28 mouse cellular contexts compared by ENCODE assay signal in the genomic region with DNA sequence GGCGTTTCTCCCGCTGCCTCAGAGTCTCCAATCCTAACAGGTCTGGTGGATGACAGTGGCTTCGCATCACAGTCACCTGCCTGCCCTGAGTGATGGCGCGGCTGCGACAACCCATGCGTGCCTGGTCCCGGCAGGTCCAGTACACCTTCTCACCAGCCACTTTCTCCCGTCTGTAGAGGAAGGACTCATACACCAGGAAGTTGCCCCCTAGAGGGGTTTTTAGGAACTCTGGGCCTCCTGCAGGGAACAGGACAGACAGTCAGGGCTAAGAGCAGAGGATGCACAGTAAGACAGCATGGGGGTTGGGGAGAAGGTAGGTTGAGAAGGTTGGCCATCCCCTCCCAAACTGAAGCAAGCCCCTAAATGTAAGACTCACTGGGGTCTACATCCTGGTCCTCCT. TPM values are rescaled to one million over a fixed set of nuclear protein-coding genes. Genes with fewer than 3 reads are reported as not detected.
A peak's percentile ranks its signal among the peaks of the same experiment; 100 is the strongest.
DNase-seq lines count a peak whose midpoint lies in the region; ATAC-seq and TF ChIP-seq lines count a peak whose summit lies in the region.
"Had no signal": no experiment of that assay in that cellular context is flagged by ENCODE, and none has a peak within 500 bp of the region (broad histone marks: within the 10 kb centered on the region; RNA-seq: fewer than 3 reads in every experiment).

No protein-coding gene starts in this region.

- ATAC-seq in midbrain, embryonic 11.5 days (ENCODE audit: low FRiP score): no peak
- no peak for ATAC-seq in midbrain, embryonic 15.5 days (replicated peaks)
- ATAC-seq: activated CD4-positive, CD25-positive, alpha-beta regulatory T cell, adult 4 months; forebrain, embryonic 14.5 days; forebrain, embryonic 16.5 days; Patski had no signal

- no peak overlapping the region for H3K4me2 ChIP-seq in midbrain, embryonic 11.5 days
- no peak overlapping the region for H3K4me2 ChIP-seq in midbrain, embryonic 15.5 days
- H3K4me2 ChIP-seq: embryonic facial prominence, embryonic 13.5 days; embryonic facial prominence, embryonic 15.5 days; forebrain, embryonic 12.5 days had no signal

- no peaks in the 10 kb centered on the region for H3K9me3 ChIP-seq in midbrain, embryonic 11.5 days (ENCODE audit: control insufficient read depth, low read length)
- H3K9me3 ChIP-seq in midbrain, embryonic 15.5 days: no peaks in the 10 kb centered on the region
- H3K9me3 ChIP-seq: embryonic facial prominence, embryonic 13.5 days; embryonic facial prominence, embryonic 15.5 days; forebrain, embryonic 12.5 days; G1E had no signal

- no peak overlapping the region for H3K4me3 ChIP-seq in midbrain, embryonic 11.5 days (ENCODE audit: low read depth, low read length)
- no peak overlapping the region for H3K4me3 ChIP-seq in midbrain, embryonic 15.5 days
- peak overlapping the region; percentile 23; the same call in 1 of the 2 replicates for H3K4me3 ChIP-seq in small intestine, adult 2 months (ENCODE audit: low read depth, low read length)
- H3K4me3 ChIP-seq: embryonic facial prominence, embryonic 13.5 days; embryonic facial prominence, embryonic 15.5 days; erythroblast, embryonic 14.5 days; forebrain, embryonic 10.5 days; forebrain, embryonic 12.5 days had no signal

- peaks cover 49% of the 10 kb centered on the region for H3K36me3 ChIP-seq in midbrain, embryonic 11.5 days (ENCODE audit: control insufficient read depth, insufficient read depth, low read length)
- peaks cover 64% of the 10 kb centered on the region for H3K36me3 ChIP-seq in midbrain, embryonic 15.5 days (replicated peaks)
- peaks cover 13% of the 10 kb centered on the region for H3K36me3 ChIP-seq in small intestine, adult 2 months (ENCODE audit: control insufficient read depth, insufficient read depth, low read length)

- WGBS in midbrain, embryonic 11.5 days: 91% methylated on average over 9 of the region's 9 CpGs
- 94% methylated on average over 9 of the region's 9 CpGs for WGBS in midbrain, embryonic 15.5 days
- WGBS in small intestine, adult 2 months: 96% methylated on average over 9 of the region's 9 CpGs

- no peak overlapping the region for H3K9ac ChIP-seq in midbrain, embryonic 11.5 days (ENCODE audit: low read length)
- H3K9ac ChIP-seq in midbrain, embryonic 15.5 days: no peak overlapping the region
- H3K9ac ChIP-seq: embryonic facial prominence, embryonic 13.5 days; embryonic facial prominence, embryonic 15.5 days; forebrain, embryonic 12.5 days had no signal

- no peak for TF ChIP-seq POLR2A in small intestine, adult 2 months (IDR thresholded peaks at IDR 0.05; ENCODE audit: low read depth, low read length)

- TF ChIP-seq CTCF in small intestine, adult 2 months (IDR thresholded peaks at IDR 0.05; ENCODE audit: extremely low read depth, insufficient read length, insufficient replicate concordance, low read depth, low read length): no peak

- no peak overlapping the region for H3K27ac ChIP-seq in midbrain, embryonic 11.5 days (ENCODE audit: low read depth, low read length)
- H3K27ac ChIP-seq in midbrain, embryonic 15.5 days: no peak overlapping the region
- H3K27ac ChIP-seq in small intestine, adult 2 months (ENCODE audit: insufficient read depth, low read depth, low read length): no peak overlapping the region
- H3K27ac ChIP-seq: embryonic facial prominence, embryonic 13.5 days; embryonic facial prominence, embryonic 15.5 days; forebrain, embryonic 10.5 days; forebrain, embryonic 12.5 days had no signal

- H3K4me1 ChIP-seq in midbrain, embryonic 11.5 days (ENCODE audit: control insufficient read depth, insufficient read depth, low read length): no peaks in the 10 kb centered on the region
- H3K4me1 ChIP-seq in midbrain, embryonic 15.5 days: no peaks in the 10 kb centered on the region
- peaks cover 19% of the 10 kb centered on the region; the same call in 1 of the 2 replicates for H3K4me1 ChIP-seq in small intestine, adult 2 months (ENCODE audit: control insufficient read depth, insufficient read depth, insufficient read length, low read length)
- H3K4me1 ChIP-seq: embryonic facial prominence, embryonic 13.5 days; embryonic facial prominence, embryonic 15.5 days; forebrain, embryonic 10.5 days had no signal

- peak; percentile 10 for DNase-seq in midbrain, embryonic 11.5 days (ENCODE audit: low spot score, missing footprints)
- DNase-seq in ES-CJ7 (ENCODE audit: low read depth, low spot score): peak; percentile 58
- DNase-seq in R1 (ENCODE audit: low read depth, low spot score): peak; percentile 63
- DNase-seq in urinary bladder, postnatal 36 days (ENCODE audit: low spot score in 2 of 2): no peak
- no peak for DNase-seq in right cerebral cortex, adult 18-20 months
- DNase-seq in urinary bladder, postnatal 25 days (ENCODE audit: low spot score): no peak
- DNase-seq: adrenal gland, adult 8-10 months; adrenal gland, postnatal 14 days; adrenal gland, postnatal 36 days; cerebellum, adult 11 months; cerebellum, adult 18-20 months; cerebellum, adult 8-10 months; cerebellum, adult 9-11 months; cerebellum, postnatal 14 days; cerebellum, postnatal 36 days; embryo, embryonic 11 days had no signal

- no peaks in the 10 kb centered on the region for H3K27me3 ChIP-seq in midbrain, embryonic 11.5 days (ENCODE audit: control insufficient read depth, insufficient read depth, low read length)
- H3K27me3 ChIP-seq in midbrain, embryonic 15.5 days (replicated peaks): no peaks in the 10 kb centered on the region
- H3K27me3 ChIP-seq in small intestine, adult 2 months (ENCODE audit: control insufficient read depth, insufficient read depth, low read length): no peaks in the 10 kb centered on the region
- H3K27me3 ChIP-seq: embryonic facial prominence, embryonic 13.5 days; embryonic facial prominence, embryonic 15.5 days; forebrain, embryonic 12.5 days; Patski had no signal

RNA-seq across cellular contexts. Expression of a gene that starts 11.2 kb away (rescaled TPM):
- 125 and 142 TPM in 2 replicates for polyA plus RNA-seq in midbrain, embryonic 11.5 days (2014; fragmentation: Nextera tagmentation; extraction: Ambion mirVana)
- polyA plus RNA-seq in midbrain, embryonic 15.5 days (2015; fragmentation: Nextera tagmentation; extraction: Ambion mirVana): 242 and 257 TPM in 2 replicates
- polyA plus RNA-seq in small intestine, adult 2 months (2012; rRNA removed): 16.5 and 34.1 TPM in 2 replicates

RNA-seq across cellular contexts. Expression of a gene that starts 14.6 kb away (rescaled TPM):
- polyA plus RNA-seq in midbrain, embryonic 11.5 days (2014; fragmentation: Nextera tagmentation; extraction: Ambion mirVana): 0.58 and 0.63 TPM in 2 replicates
- 1.4 and 1.5 TPM in 2 replicates for polyA plus RNA-seq in midbrain, embryonic 15.5 days (2015; fragmentation: Nextera tagmentation; extraction: Ambion mirVana)
- polyA plus RNA-seq in small intestine, adult 2 months (2012; rRNA removed): 1.5 and 2.9 TPM in 2 replicates
- polyA plus RNA-seq: erythroblast, embryonic 14.5 days; Patski had no signal

RNA-seq across cellular contexts. Expression of a gene that starts 19.6 kb away (rescaled TPM):
- 29.5 and 30.2 TPM in 2 replicates for polyA plus RNA-seq in midbrain, embryonic 11.5 days (2014; fragmentation: Nextera tagmentation; extraction: Ambion mirVana)
- 70.9 and 72.6 TPM in 2 replicates for polyA plus RNA-seq in midbrain, embryonic 15.5 days (2015; fragmentation: Nextera tagmentation; extraction: Ambion mirVana)
- 112 and 152 TPM in 2 replicates for polyA plus RNA-seq in small intestine, adult 2 months (2012; rRNA removed)

RNA-seq across cellular contexts. Expression of a gene that starts 25.6 kb away (rescaled TPM):
- polyA plus RNA-seq in midbrain, embryonic 11.5 days (2014; fragmentation: Nextera tagmentation; extraction: Ambion mirVana): 20.4 and 20.9 TPM in 2 replicates
- 90.1 and 90.2 TPM in 2 replicates for polyA plus RNA-seq in midbrain, embryonic 15.5 days (2015; fragmentation: Nextera tagmentation; extraction: Ambion mirVana)
- 6.3 and 6.6 TPM in 2 replicates for polyA plus RNA-seq in small intestine, adult 2 months (2012; rRNA removed)
- polyA plus RNA-seq: erythroblast, embryonic 14.5 days; G1E had no signal

RNA-seq across cellular contexts. Expression of a gene that starts 30.1 kb away (rescaled TPM):
- polyA plus RNA-seq in midbrain, embryonic 11.5 days (2014; fragmentation: Nextera tagmentation; extraction: Ambion mirVana): 408 and 439 TPM in 2 replicates
- 552 and 579 TPM in 2 replicates for polyA plus RNA-seq in midbrain, embryonic 15.5 days (2015; fragmentation: Nextera tagmentation; extraction: Ambion mirVana)
- 197 and 439 TPM in 2 replicates for polyA plus RNA-seq in small intestine, adult 2 months (2012; rRNA removed)

Comparison
In these comparisons a context has a peak if more than half of its experiments do, and no peak if none do; other contexts are left out.
1. DNase-seq: peak in midbrain, embryonic 11.5 days (single experiment), ES-CJ7 (single experiment) and R1 (single experiment); none in urinary bladder, postnatal 36 days (0 of 2), right cerebral cortex, adult 18-20 months (single experiment) and urinary bladder, postnatal 25 days (single experiment).